Mouse (Mus musculus) liver, adult 2 months (tissue): ENCODE data around the gene Gm11992. TPM values are rescaled to one million over a fixed set of nuclear protein-coding genes. Genes with fewer than 3 reads are reported as not detected.

Source experiments
- DNase-seq: peaks from one replicate; pipeline ENCODE4 v3.0.0-alpha.2; 2011; ENCODE audit warnings: low read depth, low spot score; ENCODE audit errors: extremely low read depth
- H3K27ac ChIP-seq: fragments of 200-500 bp; replicated peaks from 2 replicates; pipeline ENCODE4 v1.5.1; 2012; ENCODE audit warnings: low read depth, mild to moderate bottlenecking, control low read depth, inconsistent platforms, low read length; ENCODE audit not compliant: insufficient read depth
- H3K27me3 ChIP-seq: fragments of 200-500 bp; 2 replicates; pipeline ENCODE4 v1.6.1; 2012; ENCODE audit warnings: mild to moderate bottlenecking, moderate library complexity, low read length, inconsistent platforms; ENCODE audit not compliant: control insufficient read depth, insufficient read depth
- H3K36me3 ChIP-seq: fragments of 200-500 bp; 2 replicates; pipeline ENCODE4 v1.6.1; 2012; ENCODE audit warnings: low read length, inconsistent platforms; ENCODE audit not compliant: control insufficient read depth, insufficient read depth
- H3K4me1 ChIP-seq: fragments of 200-500 bp; 2 replicates; pipeline ENCODE4 v1.6.1; 2011; ENCODE audit warnings: low read length; ENCODE audit not compliant: control insufficient read depth, insufficient read depth
- H3K4me3 ChIP-seq: fragments of 200-500 bp; 2 replicates; pipeline ENCODE4 v1.5.1; 2011; ENCODE audit warnings: low read depth, mild to moderate bottlenecking, control low read depth, low read length, moderate library complexity; ENCODE audit not compliant: insufficient read depth
- H3K79me2 ChIP-seq: fragments of 200-500 bp; 2 replicates; pipeline ENCODE4 v1.6.1; 2012; ENCODE audit warnings: inconsistent platforms, mild to moderate bottlenecking, low read length, moderate library complexity; ENCODE audit not compliant: control insufficient read depth, insufficient read depth
- H3K9ac ChIP-seq: fragments of 200-500 bp; 2 replicates; pipeline ENCODE4 v1.6.1; 2012; ENCODE audit warnings: low read depth, mild to moderate bottlenecking, control low read depth, inconsistent platforms, low read length
- CTCF ChIP-seq: fragments of 200-500 bp; IDR thresholded peaks from 2 replicates; pipeline ENCODE4 v1.5.1; 2011; ENCODE audit warnings: low read depth, low read length, control low read depth
- POLR2A ChIP-seq: fragments of 200-500 bp; IDR thresholded peaks from 2 replicates; pipeline ENCODE4 v1.6.1; 2011; ENCODE audit warnings: low read length, control low read depth; ENCODE audit not compliant: insufficient read depth; ENCODE audit errors: extremely low read depth
- WGBS: fragments of 180-500 bp; shearing (Covaris S2); methylation state at CpG from one replicate; pipeline ENCODE4 v1.1.7; 2018; 5-methylcytosine and 5-hydroxymethylcytosine counted together
- polyA plus RNA-seq: library from polyadenylated mRNA; depleted of rRNA; stranded (reverse); fragments of >200 nt; gene quantifications from 2 replicates; pipeline ENCODE4 v1.2.3, GENCODE M21; 2012
- total RNA-seq: library from RNA; depleted of rRNA; stranded (reverse); fragments of >200 nt; gene quantifications from 2 replicates; pipeline ENCODE4 v1.2.3, GENCODE M21; 2014

Gm11992 gene
- total and polyA plus RNA-seq, 2 experiments, result 1.4 to 1.8 TPM

GRCm38 (mm10) chr11:9018491-9019267 lies 29.7 kb upstream of the Gm11992 start:
- TF ChIP-seq CTCF (no peak), POLR2A (no peak)
- no peak overlapping the region for H3K27ac ChIP-seq
- no peak overlapping the region for H3K4me3 ChIP-seq
- H3K4me1 ChIP-seq, result no peaks in the 10 kb centered on the region
- 61% methylated on average over 6 of the region's 6 CpGs for WGBS
- no peak overlapping the region for H3K9ac ChIP-seq
- DNase-seq, result no peak
- no peaks in the 10 kb centered on the region for H3K79me2 ChIP-seq
- H3K27me3 ChIP-seq, result no peaks in the 10 kb centered on the region
- no peaks in the 10 kb centered on the region for H3K36me3 ChIP-seq

DNA sequence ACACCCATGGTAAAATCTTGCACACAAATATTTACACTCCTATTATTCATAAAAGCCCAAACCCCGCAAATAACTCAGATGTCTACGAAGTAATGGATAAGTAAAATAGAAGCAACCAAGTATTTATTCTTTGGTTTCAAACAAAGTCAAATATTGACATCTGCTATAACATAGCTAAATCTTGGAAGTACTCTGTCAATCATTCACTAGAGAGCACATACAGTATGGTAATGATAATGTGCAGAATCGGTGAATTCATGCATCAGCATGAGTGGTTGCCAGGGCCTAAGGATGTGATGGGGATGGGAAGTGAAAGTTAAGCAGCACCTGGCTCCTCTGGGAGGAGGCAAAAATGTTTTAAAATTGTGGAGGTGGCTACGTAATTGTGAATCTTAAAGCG lies 28.2 kb upstream of the Gm11992 start:
- Histone ChIP-seq H3K79me2 (no peaks in the 10 kb centered on the region), H3K9ac (no peak overlapping the region), H3K4me3 (no peak overlapping the region), H3K4me1 (no peaks in the 10 kb centered on the region), H3K36me3 (no peaks in the 10 kb centered on the region), H3K27me3 (no peaks in the 10 kb centered on the region), H3K27ac (no peak overlapping the region)
- no peak for DNase-seq
- 76% methylated on average over 5 of the region's 5 CpGs for WGBS
- TF ChIP-seq CTCF (no peak), POLR2A (no peak)

DNA sequence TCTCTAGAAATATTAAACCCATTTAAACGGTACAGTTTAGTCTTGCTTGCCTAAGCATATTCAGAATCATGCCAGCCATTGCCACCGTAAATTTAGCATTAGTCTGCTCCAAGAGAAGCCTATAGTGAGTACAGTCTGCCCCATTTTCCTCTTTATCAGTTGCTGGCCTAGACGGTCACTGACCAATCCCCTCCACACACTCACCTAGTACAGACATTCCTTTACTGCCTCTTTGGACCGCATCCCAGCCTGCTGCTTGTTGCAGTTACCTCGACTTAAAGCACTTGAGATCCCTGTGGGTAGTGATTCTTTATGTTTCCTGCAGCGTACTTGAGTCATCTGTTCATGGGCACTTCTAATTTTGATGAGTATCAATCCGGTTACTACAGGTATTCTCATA lies 23.6 kb upstream of the Gm11992 start:
- H3K79me2 ChIP-seq, result no peaks in the 10 kb centered on the region
- no peak overlapping the region for H3K4me3 ChIP-seq
- no peak for DNase-seq
- no peaks in the 10 kb centered on the region for H3K27me3 ChIP-seq
- no peak overlapping the region for H3K27ac ChIP-seq
- no peaks in the 10 kb centered on the region for H3K36me3 ChIP-seq
- WGBS, result 81% methylated on average over 7 of the region's 7 CpGs
- no peak overlapping the region for H3K9ac ChIP-seq
- no peaks in the 10 kb centered on the region for H3K4me1 ChIP-seq
- TF ChIP-seq POLR2A (no peak), CTCF (no peak)

GRCm38 (mm10) chr11:9025211-9025610 lies 23.2 kb upstream of the Gm11992 start:
- no peak for DNase-seq
- Histone ChIP-seq H3K36me3 (no peaks in the 10 kb centered on the region), H3K4me1 (no peaks in the 10 kb centered on the region), H3K9ac (no peak overlapping the region), H3K4me3 (no peak overlapping the region), H3K27ac (no peak overlapping the region), H3K27me3 (no peaks in the 10 kb centered on the region), H3K79me2 (no peaks in the 10 kb centered on the region)
- 73% methylated on average over 3 of the region's 3 CpGs for WGBS
- no peak for TF ChIP-seq POLR2A

DNA sequence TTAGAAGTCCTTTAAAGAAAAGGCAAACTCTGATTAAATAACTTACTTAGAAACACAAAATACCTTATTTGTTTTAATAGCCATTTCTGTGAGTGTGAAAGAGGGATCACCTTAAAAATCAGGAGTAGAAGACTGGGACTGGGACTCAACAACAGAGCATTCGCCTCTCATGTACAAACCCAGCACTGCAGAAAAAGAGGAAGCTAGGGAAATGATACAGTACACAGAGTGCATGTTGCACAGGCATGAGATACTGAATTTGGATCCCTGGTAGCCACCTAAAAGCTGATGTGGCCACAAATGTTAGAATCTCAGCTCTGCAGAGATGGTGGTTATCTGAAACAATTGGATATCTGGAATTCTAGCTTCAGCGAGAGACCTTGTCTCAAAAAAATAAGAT lies 16.9 kb upstream of the Gm11992 start:
- Histone ChIP-seq H3K4me3 (no peak overlapping the region), H3K36me3 (no peaks in the 10 kb centered on the region), H3K4me1 (no peaks in the 10 kb centered on the region), H3K27me3 (no peaks in the 10 kb centered on the region), H3K9ac (no peak overlapping the region), H3K79me2 (no peaks in the 10 kb centered on the region), H3K27ac (no peak overlapping the region)
- TF ChIP-seq POLR2A, result no peak
- no peak for TF ChIP-seq CTCF
- WGBS, result 79% methylated on average over 2 of the region's 2 CpGs
- DNase-seq, result no peak

DNA sequence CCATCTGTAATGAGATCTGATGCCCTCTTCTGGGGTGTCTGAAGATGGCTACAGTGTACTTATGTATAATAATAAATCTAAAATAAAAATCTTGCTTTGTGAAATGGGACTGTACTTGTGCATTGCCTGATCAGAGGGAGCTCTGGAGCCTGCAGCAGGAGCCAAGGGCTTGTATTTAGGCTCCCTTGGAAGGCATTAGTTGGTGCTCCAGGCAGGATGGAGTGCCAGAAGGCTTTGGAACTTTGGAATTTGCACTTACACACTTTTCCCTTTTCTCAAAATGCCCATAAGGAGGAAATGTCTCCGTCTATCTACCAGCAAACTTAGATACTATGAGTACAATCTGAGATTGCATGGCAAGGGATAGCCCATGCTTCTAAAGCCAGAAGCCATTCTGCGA lies 1.8 kb upstream of the Gm11992 start:
- no peaks in the 10 kb centered on the region for H3K36me3 ChIP-seq
- H3K79me2 ChIP-seq, result no peaks in the 10 kb centered on the region
- no peak overlapping the region for H3K27ac ChIP-seq
- TF ChIP-seq CTCF (no peak), POLR2A (no peak)
- H3K27me3 ChIP-seq, result no peaks in the 10 kb centered on the region
- 87% methylated on average over 2 of the region's 2 CpGs for WGBS
- H3K9ac ChIP-seq, result no peak overlapping the region
- H3K4me3 ChIP-seq, result no peak overlapping the region
- no peak for DNase-seq
- H3K4me1 ChIP-seq, result peaks cover 3% of the 10 kb centered on the region; the same call in 1 of the 2 replicates
